Mouse (Mus musculus): Measurements from ENCODE around the gene Rem1.

GRCm38 (mm10) chr2:152620367-152621134, 6.2 kb upstream of the Rem1 start:
- TF ChIP-seq CTCF (IDR thresholded peaks at IDR 0.05; ENCODE audit: low read depth, low read length) (no peak), TAL1 (conservative IDR thresholded peaks at IDR 0.05; ENCODE audit: low read depth, low read length) (no peak), GATA1 (IDR thresholded peaks at IDR 0.05; ENCODE audit: borderline replicate concordance, low read length) (no peak), GATA2 (IDR thresholded peaks at IDR 0.05; ENCODE audit: borderline replicate concordance, low read depth, low read length) (no peak)
